Mouse (Mus musculus) forebrain, embryonic 16.5 days (tissue): ENCODE data around the gene Ptpre. TPM values are rescaled to one million over a fixed set of nuclear protein-coding genes. Genes with fewer than 3 reads are reported as not detected.

Experiments used
- ATAC-seq: fragments of 200-750 bp; cut with Nextera tagmentation; 2 replicates; pipeline ENCODE4 v1.8.0; 2017; ENCODE audit warnings: mild to moderate bottlenecking, moderate library complexity
- H3K27ac ChIP-seq: fragments of 300-500 bp; sonication (generic); 2 replicates; pipeline ENCODE4 v1.5.1; 2014; ENCODE audit warnings: low read length, control low read depth
- H3K27me3 ChIP-seq: fragments of 300-500 bp; sonication (generic); replicated peaks from 2 replicates; pipeline ENCODE4 v1.6.1; 2014; ENCODE audit warnings: low read length; ENCODE audit not compliant: control insufficient read depth, insufficient read depth
- H3K36me3 ChIP-seq: fragments of 300-500 bp; sonication (generic); 2 replicates; pipeline ENCODE4 v1.6.1; 2014; ENCODE audit not compliant: control insufficient read depth, insufficient read depth
- H3K4me1 ChIP-seq: fragments of 300-500 bp; sonication (generic); replicated peaks from 2 replicates; pipeline ENCODE4 v1.6.1; 2014; ENCODE audit warnings: low read length; ENCODE audit not compliant: control insufficient read depth, insufficient read depth
- H3K4me2 ChIP-seq: fragments of 300-500 bp; sonication (generic); 2 replicates; pipeline ENCODE4 v1.6.1; 2014; ENCODE audit warnings: mild to moderate bottlenecking, low read length, control low read depth
- H3K4me3 ChIP-seq: fragments of 300-500 bp; sonication (generic); replicated peaks from 2 replicates; pipeline ENCODE4 v1.5.1; 2014; ENCODE audit warnings: mild to moderate bottlenecking, low read length, control low read depth
- H3K9ac ChIP-seq: fragments of 300-500 bp; sonication (generic); replicated peaks from 2 replicates; pipeline ENCODE4 v1.6.1; 2014; ENCODE audit warnings: low read depth, low read length, control low read depth
- H3K9me3 ChIP-seq: fragments of 300-500 bp; sonication (generic); 2 replicates; pipeline ENCODE4 v1.6.1; 2016; ENCODE audit warnings: low read length; ENCODE audit not compliant: control insufficient read depth
- WGBS: fragments of 180-500 bp; shearing (Covaris S2); extraction: QIAGEN DNeasy Blood & Tissue Kit; methylation state at CpG from one replicate; pipeline ENCODE4 v1.1.7; 2014; 5-methylcytosine and 5-hydroxymethylcytosine counted together
- polyA plus RNA-seq: library from polyadenylated mRNA; unstranded; fragments of >200 nt; fragmentation: Nextera tagmentation; extraction: Ambion mirVana; gene quantifications from 2 replicates; pipeline ENCODE4 v1.2.1, GENCODE M21; 2015

Ptpre gene
- polyA plus RNA-seq, 1 experiment from 2014 or later: 4.5 TPM

DNA sequence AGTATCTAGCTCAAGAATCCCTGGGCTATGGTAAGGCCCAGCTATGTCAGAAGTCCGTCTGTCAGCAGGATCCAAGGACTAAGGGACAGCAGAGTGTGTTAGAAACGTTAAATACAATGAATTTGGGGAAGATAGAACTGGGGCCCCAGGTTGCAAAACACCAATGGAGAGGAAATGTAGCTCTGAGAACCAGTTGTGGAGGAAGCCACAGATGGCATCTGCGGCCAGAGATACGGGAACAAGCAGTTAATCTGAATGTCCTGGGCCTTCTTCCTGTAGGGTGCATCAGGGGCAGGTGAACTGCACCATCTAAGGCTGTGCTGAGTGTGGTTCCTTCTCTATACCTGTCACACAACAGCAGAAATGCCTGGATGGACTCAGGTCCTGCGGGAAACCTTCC is 43.8 kb downstream of the Ptpre start:
- no peak for ATAC-seq
- Histone ChIP-seq H3K27me3 (no peaks in the 10 kb centered on the region), H3K4me3 (no peak overlapping the region), H3K4me2 (no peak overlapping the region), H3K4me1 (no peaks in the 10 kb centered on the region; the same call in 1 of the 2 replicates), H3K9ac (no peak overlapping the region), H3K27ac (no peak overlapping the region), H3K36me3 (no peaks in the 10 kb centered on the region), H3K9me3 (no peaks in the 10 kb centered on the region)
- 82% methylated on average over 5 of the region's 5 CpGs for WGBS

DNA sequence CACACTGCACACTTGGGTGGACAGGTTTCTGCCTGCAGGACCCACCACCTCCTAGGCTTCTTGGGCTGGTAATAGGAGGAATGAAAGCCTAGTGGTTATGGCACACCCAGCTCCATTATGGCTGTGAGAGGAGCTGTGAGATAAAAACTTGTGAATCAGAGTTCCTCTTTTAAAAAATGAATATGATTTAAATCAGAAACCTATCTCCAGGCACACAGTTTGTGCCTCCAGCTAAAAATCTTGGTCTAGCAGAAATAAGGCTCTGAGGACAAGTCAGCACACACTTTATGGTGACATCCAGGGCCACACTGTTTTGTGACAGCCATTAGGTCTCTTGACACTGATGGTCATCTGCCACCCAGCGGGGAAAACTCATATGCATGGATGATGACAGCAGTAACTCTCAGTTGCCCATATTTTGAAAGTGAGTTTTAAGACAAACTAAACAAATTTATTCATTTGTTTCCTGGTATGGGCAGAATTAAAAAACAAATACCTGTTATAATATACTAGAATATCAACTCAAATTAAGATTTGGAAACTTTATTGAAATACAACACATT is 47.9 kb downstream of the Ptpre start:
- peaks cover 2% of the 10 kb centered on the region; the same call in 1 of the 2 replicates for H3K4me1 ChIP-seq
- no peak overlapping the region for H3K9ac ChIP-seq
- 91% methylated on average over 1 of the region's 1 CpGs for WGBS
- no peaks in the 10 kb centered on the region for H3K27me3 ChIP-seq
- H3K9me3 ChIP-seq: no peaks in the 10 kb centered on the region
- H3K36me3 ChIP-seq: no peaks in the 10 kb centered on the region
- ATAC-seq: no peak
- H3K4me2 ChIP-seq: no peak overlapping the region
- H3K27ac ChIP-seq: no peak overlapping the region
- H3K4me3 ChIP-seq: no peak overlapping the region

DNA sequence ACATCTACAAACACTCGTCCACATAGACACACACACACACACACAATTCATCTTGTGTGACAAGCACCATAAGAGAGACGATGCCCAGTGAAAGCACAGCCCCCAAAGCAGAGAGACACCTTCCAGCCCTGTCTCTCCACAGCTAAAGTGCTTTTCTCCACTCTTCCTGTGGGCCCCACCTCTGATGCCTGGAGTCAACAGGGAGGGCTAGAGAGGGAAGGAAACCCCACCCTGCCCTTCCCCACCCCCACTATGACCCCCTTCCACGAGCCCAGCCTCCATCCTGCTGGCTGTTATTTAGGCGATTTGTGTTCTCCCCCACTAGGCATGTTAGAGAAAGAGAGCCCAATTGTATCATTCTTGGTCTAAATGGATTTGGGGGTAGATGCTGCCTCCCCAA is 49.1 kb downstream of the Ptpre start:
- Histone ChIP-seq H3K4me2 (no peak overlapping the region), H3K27ac (no peak overlapping the region), H3K36me3 (no peaks in the 10 kb centered on the region), H3K9me3 (no peaks in the 10 kb centered on the region), H3K4me3 (no peak overlapping the region), H3K9ac (no peak overlapping the region), H3K4me1 (peaks cover 2% of the 10 kb centered on the region; the same call in 1 of the 2 replicates), H3K27me3 (no peaks in the 10 kb centered on the region)
- 41% methylated on average over 4 of the region's 4 CpGs for WGBS
- no peak for ATAC-seq

DNA sequence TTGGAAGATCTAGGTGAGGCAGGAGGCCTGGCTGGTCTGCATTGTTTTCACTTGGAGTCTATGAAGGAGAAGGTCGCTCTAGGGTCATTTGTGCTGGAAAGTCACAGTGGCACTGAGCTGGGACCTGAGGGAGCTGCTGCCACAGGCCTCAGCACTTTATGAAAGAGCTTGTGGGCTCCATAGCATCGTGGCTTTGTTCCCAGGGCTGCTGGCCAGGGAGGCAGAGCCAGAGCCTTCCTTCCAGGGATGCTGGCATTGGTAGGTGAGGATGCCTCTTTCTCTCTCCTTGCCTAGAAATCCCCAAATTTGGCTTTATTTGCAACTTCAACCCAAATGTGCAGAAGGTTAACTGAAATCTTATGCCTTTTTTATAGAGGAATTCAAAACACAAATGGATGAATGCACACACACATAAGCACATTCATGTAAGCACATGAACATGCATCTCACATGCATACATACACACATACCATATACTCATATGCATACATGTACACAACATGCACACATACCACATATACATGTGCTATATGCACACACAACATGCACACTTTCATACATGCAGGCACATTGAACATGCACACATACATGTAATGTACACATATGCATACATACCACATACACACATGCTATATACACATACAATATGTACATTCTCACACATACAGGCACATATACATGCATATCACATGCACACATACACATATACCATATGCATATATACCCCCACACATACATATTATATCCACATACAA is 50.7 kb downstream of the Ptpre start:
- 63% methylated on average over 2 of the region's 2 CpGs for WGBS
- ATAC-seq: no peak
- H3K4me2 ChIP-seq: no peak overlapping the region

DNA sequence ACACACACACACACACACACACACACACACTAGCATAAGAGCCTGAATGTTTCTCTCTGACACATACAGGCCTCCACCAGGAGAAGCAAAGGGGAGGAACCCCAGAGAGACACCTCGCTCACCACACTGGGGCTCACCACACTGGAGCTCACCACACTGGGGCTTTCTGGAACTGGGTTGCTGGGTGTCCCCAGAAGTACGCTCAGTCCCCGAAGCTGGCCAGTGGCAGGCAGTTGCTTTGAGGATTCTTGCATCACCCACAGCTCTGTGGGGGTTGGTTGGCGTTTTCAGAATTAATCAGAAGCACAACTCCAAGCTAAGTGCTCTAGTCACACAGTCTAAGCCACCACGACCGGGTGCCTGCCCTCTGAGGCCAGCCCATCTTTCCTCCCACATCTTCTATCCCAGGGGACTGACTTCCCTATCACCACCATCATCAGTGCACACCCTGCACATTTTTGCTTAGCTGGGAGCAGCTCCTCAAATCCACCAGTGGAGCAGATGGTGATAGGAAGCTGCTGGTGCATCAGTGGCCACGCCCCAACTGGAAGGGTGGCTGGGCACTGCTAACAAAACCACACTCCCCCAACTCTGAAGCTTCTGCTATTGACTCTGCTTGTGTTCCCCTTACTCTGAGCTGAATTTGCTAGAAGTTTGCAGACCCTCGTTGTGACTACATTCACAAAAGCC is 51.5 kb downstream of the Ptpre start:
- no peak overlapping the region for H3K4me3 ChIP-seq
- H3K27ac ChIP-seq: no peak overlapping the region
- WGBS: 81% methylated on average over 8 of the region's 8 CpGs
- no peak for ATAC-seq
- no peak overlapping the region for H3K4me2 ChIP-seq
- no peaks in the 10 kb centered on the region for H3K36me3 ChIP-seq
- no peaks in the 10 kb centered on the region for H3K27me3 ChIP-seq
- no peaks in the 10 kb centered on the region for H3K9me3 ChIP-seq
- H3K9ac ChIP-seq: no peak overlapping the region
- peaks cover 2% of the 10 kb centered on the region; the same call in 1 of the 2 replicates for H3K4me1 ChIP-seq

More for the DNA sequence above, 50.7 kb downstream of the Ptpre start:
- no peaks in the 10 kb centered on the region for H3K9me3 ChIP-seq
- no peak overlapping the region for H3K27ac ChIP-seq
- H3K4me1 ChIP-seq: peaks cover 2% of the 10 kb centered on the region; the same call in 1 of the 2 replicates
- no peak overlapping the region for H3K4me3 ChIP-seq
- H3K9ac ChIP-seq: no peak overlapping the region
- no peaks in the 10 kb centered on the region for H3K36me3 ChIP-seq
- H3K27me3 ChIP-seq: no peaks in the 10 kb centered on the region

DNA sequence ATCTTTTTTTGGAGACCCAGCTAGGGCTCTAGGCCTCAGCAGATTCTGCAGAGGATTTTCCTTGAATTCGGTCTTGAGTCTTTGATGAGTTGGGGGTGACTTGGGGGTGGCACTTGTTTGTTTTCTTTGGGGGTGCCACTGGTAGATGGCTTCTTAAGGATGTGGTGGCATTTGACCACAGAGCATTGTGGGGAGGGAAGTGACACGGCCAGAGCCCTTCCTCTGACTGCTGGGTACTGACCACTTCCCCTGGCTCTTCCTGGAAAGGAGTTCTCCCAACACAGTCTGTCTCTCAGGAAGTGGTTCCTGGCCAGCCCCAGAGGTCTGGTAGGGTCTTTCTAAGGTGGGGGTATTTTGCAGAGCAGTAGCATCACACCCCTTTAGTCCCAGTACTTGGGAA is 54.2 kb downstream of the Ptpre start:
- H3K36me3 ChIP-seq: no peaks in the 10 kb centered on the region
- H3K9ac ChIP-seq: no peak overlapping the region
- H3K4me2 ChIP-seq: no peak overlapping the region
- ATAC-seq: no peak
- H3K9me3 ChIP-seq: no peaks in the 10 kb centered on the region
- H3K27ac ChIP-seq: no peak overlapping the region
- no peaks in the 10 kb centered on the region for H3K27me3 ChIP-seq
- H3K4me1 ChIP-seq: peaks cover 7% of the 10 kb centered on the region
- H3K4me3 ChIP-seq: no peak overlapping the region
- 83% methylated on average over 2 of the region's 2 CpGs for WGBS

DNA sequence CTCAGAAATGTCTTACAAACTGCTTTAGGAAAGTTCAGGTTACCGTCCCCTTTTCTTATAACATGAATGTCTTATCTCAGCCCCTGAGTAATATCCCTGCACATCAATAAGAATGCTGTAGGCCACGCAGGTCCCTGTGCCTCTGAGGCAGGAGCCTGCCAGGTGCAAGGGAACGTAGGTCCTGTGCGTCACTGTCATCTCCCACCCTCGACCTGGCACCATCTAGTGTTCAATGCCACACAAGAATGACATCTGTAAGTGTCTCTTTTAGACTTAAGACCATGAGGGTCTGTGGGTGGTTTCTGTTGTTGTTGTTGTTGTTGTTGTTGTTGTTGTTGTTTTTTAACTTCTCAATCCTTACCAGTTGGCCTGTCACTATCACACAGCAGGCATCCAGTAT is 56.0 kb downstream of the Ptpre start:
- no peak overlapping the region for H3K4me2 ChIP-seq

DNA sequence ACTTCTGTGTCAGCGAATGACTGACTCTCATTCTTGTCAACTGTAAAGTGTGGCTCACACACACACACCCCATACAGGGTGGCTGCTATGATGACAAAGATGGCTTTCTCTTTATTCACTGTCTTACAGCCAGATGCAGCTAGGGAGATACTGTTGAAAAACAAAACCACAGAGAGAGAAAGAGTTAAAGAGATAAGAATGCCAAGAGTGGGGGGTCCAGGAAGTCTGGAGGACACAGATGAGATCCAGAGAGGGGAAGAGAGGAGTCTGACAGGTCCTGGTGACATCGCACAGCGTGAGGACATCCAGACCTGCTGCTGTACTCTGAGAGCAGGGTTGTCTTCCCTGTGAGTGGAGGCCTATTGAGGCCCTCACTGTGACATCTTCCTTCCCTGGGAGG is 56.5 kb downstream of the Ptpre start:
- Histone ChIP-seq H3K4me3 (no peak overlapping the region), H3K9ac (no peak overlapping the region), H3K4me1 (peaks cover 12% of the 10 kb centered on the region), H3K36me3 (no peaks in the 10 kb centered on the region), H3K4me2 (no peak overlapping the region), H3K9me3 (no peaks in the 10 kb centered on the region), H3K27ac (no peak overlapping the region), H3K27me3 (no peaks in the 10 kb centered on the region)
- no peak for ATAC-seq
- WGBS: 95% methylated on average over 3 of the region's 3 CpGs

More for the DNA sequence above, 56.0 kb downstream of the Ptpre start:
- no peak overlapping the region for H3K9ac ChIP-seq
- peaks cover 12% of the 10 kb centered on the region for H3K4me1 ChIP-seq
- no peak for ATAC-seq
- no peaks in the 10 kb centered on the region for H3K27me3 ChIP-seq
- no peak overlapping the region for H3K27ac ChIP-seq
- no peak overlapping the region for H3K4me3 ChIP-seq
- H3K36me3 ChIP-seq: no peaks in the 10 kb centered on the region
- WGBS: 77% methylated on average over 5 of the region's 5 CpGs
- no peaks in the 10 kb centered on the region for H3K9me3 ChIP-seq

DNA sequence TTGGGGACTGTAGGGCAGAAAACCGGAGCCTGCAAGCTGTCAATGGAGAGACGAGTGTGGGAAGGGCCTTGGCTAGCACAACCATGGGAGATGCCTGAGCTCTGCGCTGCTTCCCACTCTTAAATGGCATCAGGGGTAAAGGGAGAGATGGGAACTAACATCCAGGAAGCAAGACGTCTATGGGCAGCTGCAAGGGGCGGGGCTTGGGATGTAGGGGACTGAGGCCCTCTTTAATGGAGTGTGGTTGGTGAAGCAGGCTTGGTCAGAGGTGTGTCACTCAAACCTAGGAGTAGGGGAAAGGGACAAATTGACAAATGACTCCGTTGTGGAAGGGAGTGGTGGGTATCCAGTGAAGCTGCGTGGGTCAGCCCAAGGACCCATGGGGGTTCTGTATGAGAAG is 57.4 kb downstream of the Ptpre start:
- ATAC-seq: no peak
- Histone ChIP-seq H3K4me2 (no peak overlapping the region), H3K36me3 (no peaks in the 10 kb centered on the region), H3K4me1 (peaks cover 12% of the 10 kb centered on the region), H3K27ac (no peak overlapping the region), H3K27me3 (no peaks in the 10 kb centered on the region), H3K9ac (no peak overlapping the region), H3K4me3 (no peak overlapping the region), H3K9me3 (no peaks in the 10 kb centered on the region)
- WGBS: 73% methylated on average over 7 of the region's 7 CpGs
